Mouse (Mus musculus): ENCODE measurements around the gene Inha. TPM values are rescaled to one million over a fixed set of nuclear protein-coding genes. Genes with fewer than 3 reads are reported as not detected.

Inha gene
- polyA plus RNA-seq, 1 experiment from 2014 or later: 2.1 TPM

DNA sequence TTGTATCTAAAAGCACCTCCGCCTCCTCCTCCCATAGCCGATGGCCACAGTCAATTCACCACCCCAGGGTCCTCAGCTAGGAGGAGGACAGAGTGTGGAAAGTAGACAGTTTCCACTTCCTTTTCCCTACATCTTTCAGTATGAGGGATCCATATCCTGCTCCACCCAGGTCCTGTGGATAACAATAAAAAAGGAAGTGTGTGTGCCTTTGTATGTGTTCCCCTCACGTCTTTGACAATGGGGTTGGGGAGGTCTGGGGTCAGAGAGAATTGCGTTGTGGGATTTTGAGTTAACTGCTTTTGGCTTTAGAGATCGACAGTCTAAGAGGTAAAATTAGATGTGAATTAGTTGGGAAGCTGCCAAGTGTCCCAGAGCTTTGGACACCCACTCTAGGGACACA, 3.3 kb downstream of the Inha start:
- no peak overlapping the region for H3K4me2 ChIP-seq
- no peak overlapping the region for H3K27ac ChIP-seq (ENCODE audit: low read depth)
- no peak overlapping the region for H3K9ac ChIP-seq
- DNase-seq: peak; percentile 19
- ATAC-seq (ENCODE audit: insufficient read depth): no peak
- 59% methylated on average over 5 of the region's 5 CpGs for WGBS
- H3K4me1 ChIP-seq (ENCODE audit: insufficient read depth): peaks cover 14% of the 10 kb centered on the region
- H3K9me3 ChIP-seq (ENCODE audit: low read depth, low read length): no peaks in the 10 kb centered on the region
- H3K4me3 ChIP-seq (ENCODE audit: low read depth, low read length): no peak overlapping the region
- no peaks in the 10 kb centered on the region for H3K36me3 ChIP-seq (ENCODE audit: insufficient read depth)
- no peak for TF ChIP-seq CTCF (IDR thresholded peaks at IDR 0.05; ENCODE audit: low read depth)
- H3K27me3 ChIP-seq (ENCODE audit: insufficient read depth, low read length): no peaks in the 10 kb centered on the region

DNA sequence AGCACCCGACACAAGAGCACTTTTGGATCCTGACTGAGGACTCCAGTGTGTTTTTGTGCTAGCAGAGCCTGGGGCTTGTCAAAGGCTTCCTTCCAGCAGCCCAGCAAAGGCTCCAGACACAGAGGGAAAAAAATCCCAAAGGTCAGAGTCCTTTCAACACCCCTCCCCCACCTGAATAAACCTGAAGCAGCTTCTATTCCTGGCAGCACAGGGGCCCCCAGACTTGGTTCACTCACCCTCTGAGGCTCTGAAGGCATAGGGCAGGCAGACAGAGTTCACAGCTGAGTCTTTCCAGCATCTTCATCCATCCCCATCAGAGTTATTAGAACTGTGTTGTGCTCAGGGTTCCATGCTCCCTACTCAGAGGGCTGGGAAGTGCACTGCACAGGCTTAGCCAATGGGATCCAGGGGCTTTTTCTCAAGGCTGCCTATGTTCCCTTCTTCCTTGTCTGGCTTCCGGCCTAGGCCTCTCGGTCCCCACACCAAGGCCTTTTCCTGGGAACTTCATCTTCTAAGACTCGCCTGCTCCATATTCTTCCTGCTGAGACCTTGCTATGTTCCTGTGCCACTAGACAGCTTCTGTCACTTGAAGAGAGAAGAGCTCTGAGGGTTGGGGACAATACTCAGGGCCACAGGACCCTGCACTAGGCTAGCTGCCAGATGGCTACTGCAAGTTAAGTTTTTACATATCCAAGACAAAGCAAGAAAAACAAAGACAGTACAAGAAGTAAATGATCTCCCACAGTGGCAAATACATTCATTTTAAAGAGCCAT, 4.7 kb downstream of the Inha start:
- H3K36me3 ChIP-seq (ENCODE audit: insufficient read depth): no peaks in the 10 kb centered on the region
- H3K27me3 ChIP-seq (ENCODE audit: insufficient read depth, low read length): no peaks in the 10 kb centered on the region
- ATAC-seq (ENCODE audit: insufficient read depth): 0 out of 2 replicates have a peak, but pooled peaks have one; percentile 9
- DNase-seq: peak; percentile 17
- H3K9me3 ChIP-seq (ENCODE audit: low read depth, low read length): no peaks in the 10 kb centered on the region
- no peak overlapping the region for H3K4me3 ChIP-seq (ENCODE audit: low read depth, low read length)
- 42% methylated on average over 4 of the region's 4 CpGs for WGBS
- peak overlapping the region; percentile 79; the same call in 1 of the 2 replicates for H3K27ac ChIP-seq (ENCODE audit: low read depth)
- H3K4me1 ChIP-seq (ENCODE audit: insufficient read depth): peaks cover 14% of the 10 kb centered on the region
- no peak overlapping the region for H3K4me2 ChIP-seq
- no peak for TF ChIP-seq CTCF (IDR thresholded peaks at IDR 0.05; ENCODE audit: low read depth)
- H3K9ac ChIP-seq: no peak overlapping the region

DNA sequence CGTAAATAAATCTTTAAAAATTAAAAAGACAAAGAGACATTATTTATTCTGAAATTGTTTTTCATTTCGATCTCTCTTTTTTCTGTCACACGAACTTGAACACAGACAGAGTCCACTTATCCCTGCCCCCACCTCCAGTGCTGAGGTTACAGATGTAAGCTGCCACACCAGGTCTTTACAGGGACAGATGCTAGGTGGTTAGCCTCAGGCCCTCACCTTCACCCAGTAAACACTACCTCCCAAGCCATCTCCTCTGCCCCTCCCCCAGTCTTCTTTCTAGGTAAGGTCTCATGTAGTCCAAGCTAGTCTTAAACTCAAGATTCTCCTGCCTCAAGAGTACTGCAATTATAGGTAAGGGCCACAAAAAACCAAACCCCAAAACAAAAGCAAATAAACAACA, 5.7 kb downstream of the Inha start:
- Histone ChIP-seq H3K4me1 (ENCODE audit: insufficient read depth) (peaks cover 7% of the 10 kb centered on the region; the same call in 1 of the 2 replicates), H3K9me3 (ENCODE audit: low read depth, low read length) (no peaks in the 10 kb centered on the region), H3K4me3 (ENCODE audit: low read depth, low read length) (no peak overlapping the region), H3K4me2 (no peak overlapping the region), H3K27me3 (ENCODE audit: insufficient read depth, low read length) (no peaks in the 10 kb centered on the region), H3K9ac (no peak overlapping the region), H3K27ac (ENCODE audit: low read depth) (no peak overlapping the region), H3K36me3 (ENCODE audit: insufficient read depth) (no peaks in the 10 kb centered on the region)
- TF ChIP-seq CTCF (IDR thresholded peaks at IDR 0.05; ENCODE audit: low read depth): no peak
- 89% methylated on average over 3 of the region's 3 CpGs for WGBS
- no peak for DNase-seq
- no peak for ATAC-seq (ENCODE audit: insufficient read depth)

DNA sequence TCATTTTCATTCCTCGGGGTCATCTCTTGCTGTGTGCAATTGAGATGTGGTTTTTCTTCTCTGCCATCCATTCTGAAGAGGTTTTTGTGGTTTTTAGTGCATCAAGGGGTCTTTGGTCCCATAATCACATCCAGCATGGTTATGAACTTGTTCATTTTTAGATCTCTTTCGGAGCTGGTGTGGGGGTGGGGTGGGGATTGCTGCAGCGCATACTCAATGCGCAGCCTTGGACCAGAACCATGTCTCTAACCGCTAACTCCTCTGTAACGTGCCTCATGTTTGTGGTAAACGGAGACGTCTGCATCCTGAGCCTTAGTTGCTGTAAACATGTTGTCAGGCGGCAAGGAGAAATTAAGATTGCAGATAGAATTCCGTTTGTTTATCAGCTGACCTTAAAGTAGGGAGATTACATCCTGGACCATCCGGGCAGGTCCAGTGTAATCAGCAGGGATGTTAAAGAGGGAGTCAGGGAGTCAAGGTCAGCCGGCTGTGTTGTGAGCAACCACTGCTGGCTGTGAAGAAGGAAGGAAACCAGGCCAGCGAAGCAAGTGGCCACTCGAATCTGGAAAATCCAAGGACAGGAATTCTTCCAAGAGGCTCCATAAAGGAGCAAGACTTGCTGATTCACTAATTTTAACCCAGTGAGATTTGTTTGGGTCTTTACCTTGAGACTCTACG, 10.0 kb downstream of the Inha start:
- no peaks in the 10 kb centered on the region for H3K9me3 ChIP-seq (ENCODE audit: low read depth, low read length)
- H3K4me3 ChIP-seq (ENCODE audit: low read depth, low read length): no peak overlapping the region
- no peak overlapping the region for H3K27ac ChIP-seq (ENCODE audit: low read depth)
- peaks cover 15% of the 10 kb centered on the region for H3K4me1 ChIP-seq (ENCODE audit: insufficient read depth)
- no peaks in the 10 kb centered on the region for H3K27me3 ChIP-seq (ENCODE audit: insufficient read depth, low read length)
- H3K36me3 ChIP-seq (ENCODE audit: insufficient read depth): no peaks in the 10 kb centered on the region
- no peak for TF ChIP-seq CTCF (IDR thresholded peaks at IDR 0.05; ENCODE audit: low read depth)
- H3K4me2 ChIP-seq: no peak overlapping the region
- WGBS: 60% methylated on average over 15 of the region's 15 CpGs
- ATAC-seq (ENCODE audit: insufficient read depth) (no peak), DNase-seq (peak; percentile 32)
- no peak overlapping the region for H3K9ac ChIP-seq

DNA sequence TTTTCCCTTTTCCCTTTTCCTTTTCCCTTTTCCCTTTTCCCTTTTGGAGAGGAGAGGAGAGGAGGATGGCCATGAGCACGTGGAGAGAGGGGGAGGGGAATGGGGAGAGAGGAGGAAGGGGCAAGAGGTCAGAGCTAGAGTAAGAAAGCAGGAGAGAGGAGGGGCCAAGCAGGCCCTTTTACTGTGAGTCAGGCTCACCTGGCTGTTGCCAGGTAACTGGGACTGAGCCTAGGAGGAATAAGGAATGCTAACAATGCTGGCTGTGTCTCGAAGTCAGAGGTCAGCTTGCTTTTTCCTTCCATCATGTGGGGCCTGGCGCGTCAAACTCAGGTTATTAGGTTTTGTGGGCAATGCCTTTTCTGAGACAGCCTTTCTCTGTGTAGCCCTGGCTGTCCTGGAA, 11.1 kb downstream of the Inha start:
- H3K9ac ChIP-seq: no peak overlapping the region
- H3K36me3 ChIP-seq (ENCODE audit: insufficient read depth): no peaks in the 10 kb centered on the region
- peak overlapping the region; percentile 93 for H3K27ac ChIP-seq (ENCODE audit: low read depth)
- H3K4me2 ChIP-seq: no peak overlapping the region
- WGBS: 31% methylated on average over 4 of the region's 4 CpGs
- H3K27me3 ChIP-seq (ENCODE audit: insufficient read depth, low read length): no peaks in the 10 kb centered on the region
- H3K4me3 ChIP-seq (ENCODE audit: low read depth, low read length): no peak overlapping the region
- DNase-seq (peak; percentile 36), ATAC-seq (ENCODE audit: insufficient read depth) (no peak)
- H3K9me3 ChIP-seq (ENCODE audit: low read depth, low read length): no peaks in the 10 kb centered on the region
- H3K4me1 ChIP-seq (ENCODE audit: insufficient read depth): peaks cover 17% of the 10 kb centered on the region
- TF ChIP-seq CTCF (IDR thresholded peaks at IDR 0.05; ENCODE audit: low read depth): no peak

DNA sequence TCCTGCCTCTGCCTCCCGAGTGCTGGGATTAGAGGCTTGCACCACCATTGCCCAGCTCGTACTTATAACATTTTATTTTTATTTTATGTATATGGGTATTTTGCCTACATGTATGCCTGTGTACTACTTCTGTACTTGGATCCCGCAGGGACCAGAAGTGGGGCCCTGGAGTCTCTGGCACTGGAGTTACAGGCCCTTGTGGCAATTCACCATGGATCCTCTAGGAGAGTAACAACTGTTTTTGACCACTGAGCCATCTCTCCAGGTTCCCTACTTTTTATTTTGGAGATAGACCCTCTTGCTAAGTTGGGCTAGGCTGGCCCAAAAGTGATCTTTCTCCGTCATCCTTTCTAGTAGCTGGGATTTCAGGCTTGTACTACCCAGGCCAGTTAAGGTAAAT, 11.6 kb downstream of the Inha start:
- TF ChIP-seq CTCF (IDR thresholded peaks at IDR 0.05; ENCODE audit: low read depth): no peak
- DNase-seq (no peak), ATAC-seq (ENCODE audit: insufficient read depth) (no peak)
- H3K4me2 ChIP-seq: no peak overlapping the region
- H3K9me3 ChIP-seq (ENCODE audit: low read depth, low read length): no peaks in the 10 kb centered on the region
- WGBS: 89% methylated on average over 4 of the region's 4 CpGs
- H3K27me3 ChIP-seq (ENCODE audit: insufficient read depth, low read length): no peaks in the 10 kb centered on the region
- no peak overlapping the region for H3K9ac ChIP-seq
- peak overlapping the region; percentile 93 for H3K27ac ChIP-seq (ENCODE audit: low read depth)
- peaks cover 17% of the 10 kb centered on the region for H3K4me1 ChIP-seq (ENCODE audit: insufficient read depth)
- H3K36me3 ChIP-seq (ENCODE audit: insufficient read depth): no peaks in the 10 kb centered on the region
- no peak overlapping the region for H3K4me3 ChIP-seq (ENCODE audit: low read depth, low read length)

DNA sequence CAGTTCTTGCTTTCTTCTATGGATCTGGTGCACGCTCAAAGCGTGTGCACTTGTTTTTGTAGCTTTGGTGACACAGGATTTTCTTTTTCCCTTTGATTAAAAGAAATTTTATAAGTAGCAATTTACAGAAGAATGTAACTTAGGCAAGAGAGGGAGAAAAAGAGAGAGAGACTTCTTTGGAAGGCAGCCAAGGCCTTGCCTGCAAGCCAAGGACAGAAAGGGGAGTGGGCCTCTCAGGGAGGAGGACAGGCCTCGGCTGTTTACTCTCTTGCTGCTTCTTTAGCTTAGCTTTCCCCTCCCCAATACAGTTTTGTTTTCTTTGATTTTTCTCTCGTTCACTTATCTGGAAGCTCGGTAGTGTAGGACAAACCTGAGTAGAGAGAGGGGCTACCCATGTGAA, 12.7 kb downstream of the Inha start:
- 29% methylated on average over 5 of the region's 5 CpGs for WGBS
- ATAC-seq (ENCODE audit: insufficient read depth) (0 out of 2 replicates have a peak, but pooled peaks have one; percentile 11), DNase-seq (peak; percentile 86)
- no peak for TF ChIP-seq CTCF (IDR thresholded peaks at IDR 0.05; ENCODE audit: low read depth)
- no peaks in the 10 kb centered on the region for H3K9me3 ChIP-seq (ENCODE audit: low read depth, low read length)
- H3K9ac ChIP-seq: no peak overlapping the region
- no peaks in the 10 kb centered on the region for H3K27me3 ChIP-seq (ENCODE audit: insufficient read depth, low read length)
- H3K27ac ChIP-seq (ENCODE audit: low read depth): peak overlapping the region; percentile 93
- no peaks in the 10 kb centered on the region for H3K36me3 ChIP-seq (ENCODE audit: insufficient read depth)
- H3K4me1 ChIP-seq (ENCODE audit: insufficient read depth): peaks cover 17% of the 10 kb centered on the region
- no peak overlapping the region for H3K4me2 ChIP-seq
- no peak overlapping the region for H3K4me3 ChIP-seq (ENCODE audit: low read depth, low read length)
